Mouse (Mus musculus): ENCODE data around the gene Coa7. TPM values are rescaled to one million over a fixed set of nuclear protein-coding genes. Genes with fewer than 3 reads are reported as not detected.
"Not testable (repeated sequence)": the region's sequence is repeated elsewhere in the genome, so short reads cannot be mapped to it uniquely, and the experiment has no call there.

The Coa7 gene
- polyA plus RNA-seq, 1 experiment: 0.04 TPM

DNA sequence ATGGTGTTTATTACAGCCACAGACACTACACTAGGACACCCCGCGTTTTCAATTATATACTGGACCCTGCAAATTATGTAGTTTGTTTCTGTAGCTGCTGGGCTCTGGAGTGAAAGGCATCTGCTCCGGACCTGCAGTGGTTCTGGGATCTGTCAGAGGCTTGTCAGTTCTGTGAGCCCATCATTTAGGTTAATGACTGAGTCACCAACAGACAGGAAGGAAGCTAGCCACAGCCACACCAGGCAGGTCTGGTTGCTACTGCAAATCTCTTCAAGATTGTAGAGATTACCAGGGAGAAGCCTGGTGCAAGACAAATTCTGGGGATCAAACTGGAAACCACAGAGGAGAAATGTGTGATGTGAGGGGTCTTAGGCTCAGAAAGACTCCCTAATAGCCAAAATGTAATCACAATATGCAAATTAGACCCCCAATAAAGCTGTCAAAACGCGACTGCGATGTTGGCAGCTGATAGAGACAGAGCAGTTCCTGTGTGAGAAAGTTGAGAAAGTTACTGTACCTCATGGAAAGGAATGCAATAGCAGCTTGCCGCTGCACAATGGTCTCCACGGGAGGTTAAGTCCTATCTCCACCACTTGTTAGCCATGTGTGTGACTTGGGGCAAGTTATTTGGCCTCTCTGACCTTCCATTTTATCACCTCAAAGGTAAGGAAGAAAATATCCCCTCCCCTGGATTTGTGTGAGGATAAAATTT lies 22.1 kb downstream of the Coa7 start:
- TF ChIP-seq GATA1 (IDR thresholded peaks at IDR 0.05; ENCODE audit: low read length) (no peak), TAL1 (IDR thresholded peaks at IDR 0.05; ENCODE audit: low read length) (no peak)
- H3K36me3 ChIP-seq (ENCODE audit: control insufficient read depth): no peaks in the 10 kb centered on the region
- no peaks in the 10 kb centered on the region for H3K9me3 ChIP-seq (ENCODE audit: control insufficient read depth, low read length)
- no peaks in the 10 kb centered on the region for H3K27me3 ChIP-seq (ENCODE audit: control insufficient read depth)
- peaks cover 11% of the 10 kb centered on the region for H3K4me1 ChIP-seq (ENCODE audit: control insufficient read depth)
- H3K4me3 ChIP-seq (replicated peaks): no peak overlapping the region

DNA sequence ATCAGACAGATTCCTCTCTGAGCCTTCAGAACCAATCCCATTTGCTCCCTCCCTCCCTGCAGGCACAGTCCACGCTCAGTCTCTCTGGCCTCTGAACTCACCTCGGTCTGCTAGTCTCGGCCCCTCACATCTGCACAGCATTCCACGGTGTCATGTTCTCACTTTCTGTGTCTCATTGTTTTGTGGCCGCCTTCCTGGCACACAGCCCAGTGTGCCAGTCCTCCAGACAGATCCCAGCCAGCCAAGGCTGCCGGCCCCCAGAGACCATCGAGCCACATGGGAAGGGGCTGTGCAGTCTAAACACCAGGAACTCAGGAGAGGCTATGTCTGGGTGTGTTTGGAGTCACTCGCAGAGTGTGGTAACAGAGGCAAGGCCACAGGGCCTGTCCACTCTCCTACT lies 22.9 kb downstream of the Coa7 start:
- Histone ChIP-seq H3K27me3 (ENCODE audit: control insufficient read depth) (no peaks in the 10 kb centered on the region), H3K4me1 (ENCODE audit: control insufficient read depth) (peaks cover 11% of the 10 kb centered on the region), H3K36me3 (ENCODE audit: control insufficient read depth) (no peaks in the 10 kb centered on the region), H3K9me3 (ENCODE audit: control insufficient read depth, low read length) (no peaks in the 10 kb centered on the region), H3K4me3 (replicated peaks) (no peak overlapping the region)
- TF ChIP-seq GATA1 (IDR thresholded peaks at IDR 0.05; ENCODE audit: low read length): no peak
- TF ChIP-seq TAL1 (IDR thresholded peaks at IDR 0.05; ENCODE audit: low read length): no peak

DNA sequence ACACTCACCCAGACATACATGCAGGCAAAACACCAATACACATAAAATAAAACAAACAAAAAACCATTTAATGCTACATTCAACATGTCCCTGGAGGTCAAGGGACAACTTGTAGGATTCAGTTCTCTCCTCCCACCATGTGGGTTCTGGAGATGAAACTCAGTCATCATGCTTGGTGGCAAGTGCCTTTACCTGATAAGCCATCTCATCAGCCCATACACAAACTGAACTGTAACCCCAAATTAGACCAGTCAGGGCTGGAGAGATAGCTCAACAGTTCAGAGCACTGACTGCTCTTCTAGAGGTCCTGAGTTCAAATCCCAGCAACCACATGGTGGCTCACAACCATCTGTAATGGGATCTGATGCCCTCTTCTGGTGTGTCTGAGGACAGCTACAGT lies 25.7 kb downstream of the Coa7 start:
- not testable (repeated sequence) for H3K9me3 ChIP-seq (ENCODE audit: control insufficient read depth, low read length); H3K4me3 ChIP-seq (replicated peaks); H3K27me3 ChIP-seq (ENCODE audit: control insufficient read depth); H3K4me1 ChIP-seq (ENCODE audit: control insufficient read depth); H3K36me3 ChIP-seq (ENCODE audit: control insufficient read depth)

DNA sequence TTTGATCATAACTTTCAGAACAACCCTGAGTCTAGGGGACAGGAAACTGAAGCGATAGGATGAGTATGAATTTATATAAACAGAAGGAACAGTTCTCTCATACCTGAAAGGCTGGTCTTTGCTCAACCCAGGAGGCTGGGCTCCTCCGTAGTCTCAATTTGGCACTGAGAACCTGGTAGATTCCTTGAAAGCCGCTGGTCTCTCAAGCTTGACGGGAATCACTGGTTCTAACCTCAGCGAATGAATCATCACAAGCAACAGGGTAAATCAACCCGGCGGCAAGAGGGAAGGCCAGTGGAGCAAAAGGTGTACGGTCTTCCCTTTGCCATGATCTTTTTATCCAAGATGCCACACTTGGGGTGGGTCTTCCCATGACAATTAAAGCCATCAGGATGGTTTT lies 29.5 kb downstream of the Coa7 start:
- TF ChIP-seq TAL1 (IDR thresholded peaks at IDR 0.05; ENCODE audit: low read length) (no peak), GATA1 (IDR thresholded peaks at IDR 0.05; ENCODE audit: low read length) (no peak)
- Histone ChIP-seq H3K4me1 (ENCODE audit: control insufficient read depth) (peaks cover 10% of the 10 kb centered on the region), H3K9me3 (ENCODE audit: control insufficient read depth, low read length) (no peaks in the 10 kb centered on the region), H3K4me3 (replicated peaks) (no peak overlapping the region), H3K27me3 (ENCODE audit: control insufficient read depth) (peaks cover 18% of the 10 kb centered on the region), H3K36me3 (ENCODE audit: control insufficient read depth) (no peaks in the 10 kb centered on the region)

DNA sequence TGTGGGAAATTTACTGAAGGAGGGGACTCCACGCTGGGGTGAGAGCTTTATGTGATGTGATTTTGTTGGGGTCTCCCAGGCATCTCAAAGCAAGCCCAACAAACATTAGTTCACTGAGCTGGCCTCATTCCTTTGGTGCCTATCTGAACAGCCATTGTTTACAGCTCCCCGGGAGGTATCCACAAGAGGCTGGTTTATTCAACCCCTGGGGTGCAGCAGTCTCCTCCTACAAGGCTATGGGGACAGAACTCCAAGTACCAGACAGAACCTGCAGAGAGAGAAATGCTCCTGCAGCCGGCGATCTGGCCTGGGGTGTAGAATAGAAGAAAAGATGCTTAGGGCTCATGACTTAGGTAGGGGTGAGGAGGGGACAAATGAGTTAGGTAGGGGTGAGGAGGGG lies 30.6 kb downstream of the Coa7 start:
- H3K4me1 ChIP-seq (ENCODE audit: control insufficient read depth): peaks cover 8% of the 10 kb centered on the region
- no peaks in the 10 kb centered on the region for H3K36me3 ChIP-seq (ENCODE audit: control insufficient read depth)
- TF ChIP-seq GATA1 (IDR thresholded peaks at IDR 0.05; ENCODE audit: low read length) (no peak), TAL1 (IDR thresholded peaks at IDR 0.05; ENCODE audit: low read length) (no peak)
- no peaks in the 10 kb centered on the region for H3K9me3 ChIP-seq (ENCODE audit: control insufficient read depth, low read length)
- H3K27me3 ChIP-seq (ENCODE audit: control insufficient read depth): peaks cover 23% of the 10 kb centered on the region
- no peak overlapping the region for H3K4me3 ChIP-seq (replicated peaks)

DNA sequence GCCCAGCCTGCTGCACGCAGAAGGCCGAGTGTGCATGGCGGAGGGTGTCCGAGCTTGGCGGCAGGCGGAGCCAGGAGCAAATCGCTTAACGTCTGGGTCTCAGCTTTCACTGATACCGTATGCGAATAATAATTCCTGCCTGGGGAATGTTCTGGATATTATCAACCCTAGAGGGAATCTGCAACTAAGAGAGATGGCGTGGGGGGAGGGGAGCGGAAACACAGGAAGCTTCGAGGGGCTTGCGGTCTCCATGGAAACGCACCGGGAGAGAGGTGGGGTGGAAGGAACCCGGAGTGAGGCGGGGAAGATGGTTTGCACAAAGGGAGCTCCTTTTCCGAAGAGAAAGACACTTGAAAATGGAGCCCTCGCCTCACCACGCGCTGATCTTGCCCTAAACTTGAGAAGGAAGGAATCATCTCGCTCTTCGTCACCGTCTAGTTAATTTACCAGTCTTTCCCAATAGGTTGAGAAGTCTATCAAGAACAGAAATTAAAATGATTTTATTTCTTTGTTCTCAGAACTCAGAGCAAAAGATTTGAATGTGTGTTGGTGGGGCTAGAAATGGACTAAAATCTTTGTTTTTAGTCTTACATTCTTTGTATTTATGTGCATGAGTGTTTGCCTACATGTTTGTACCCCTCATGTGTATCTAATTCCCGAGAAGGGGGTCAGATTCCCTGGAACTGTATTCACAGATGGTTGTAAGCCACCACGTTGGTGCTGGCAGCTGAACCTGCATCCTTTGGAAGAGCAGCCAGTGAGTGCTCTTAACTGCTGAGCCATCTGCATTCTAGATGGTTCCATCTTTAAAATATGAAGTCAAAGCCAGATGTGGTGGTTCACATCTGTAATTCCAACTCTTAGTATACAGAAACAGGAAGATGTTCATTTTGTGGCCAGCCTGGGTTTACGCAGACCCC lies 32.5 kb downstream of the Coa7 start:
- Histone ChIP-seq H3K27me3 (ENCODE audit: control insufficient read depth) (peaks cover 27% of the 10 kb centered on the region), H3K4me1 (ENCODE audit: control insufficient read depth) (peaks cover 3% of the 10 kb centered on the region; the same call in 1 of the 2 replicates), H3K36me3 (ENCODE audit: control insufficient read depth) (no peaks in the 10 kb centered on the region), H3K9me3 (ENCODE audit: control insufficient read depth, low read length) (no peaks in the 10 kb centered on the region), H3K4me3 (replicated peaks) (no peak overlapping the region)
- TF ChIP-seq GATA1 (IDR thresholded peaks at IDR 0.05; ENCODE audit: low read length) (no peak), TAL1 (IDR thresholded peaks at IDR 0.05; ENCODE audit: low read length) (no peak)

DNA sequence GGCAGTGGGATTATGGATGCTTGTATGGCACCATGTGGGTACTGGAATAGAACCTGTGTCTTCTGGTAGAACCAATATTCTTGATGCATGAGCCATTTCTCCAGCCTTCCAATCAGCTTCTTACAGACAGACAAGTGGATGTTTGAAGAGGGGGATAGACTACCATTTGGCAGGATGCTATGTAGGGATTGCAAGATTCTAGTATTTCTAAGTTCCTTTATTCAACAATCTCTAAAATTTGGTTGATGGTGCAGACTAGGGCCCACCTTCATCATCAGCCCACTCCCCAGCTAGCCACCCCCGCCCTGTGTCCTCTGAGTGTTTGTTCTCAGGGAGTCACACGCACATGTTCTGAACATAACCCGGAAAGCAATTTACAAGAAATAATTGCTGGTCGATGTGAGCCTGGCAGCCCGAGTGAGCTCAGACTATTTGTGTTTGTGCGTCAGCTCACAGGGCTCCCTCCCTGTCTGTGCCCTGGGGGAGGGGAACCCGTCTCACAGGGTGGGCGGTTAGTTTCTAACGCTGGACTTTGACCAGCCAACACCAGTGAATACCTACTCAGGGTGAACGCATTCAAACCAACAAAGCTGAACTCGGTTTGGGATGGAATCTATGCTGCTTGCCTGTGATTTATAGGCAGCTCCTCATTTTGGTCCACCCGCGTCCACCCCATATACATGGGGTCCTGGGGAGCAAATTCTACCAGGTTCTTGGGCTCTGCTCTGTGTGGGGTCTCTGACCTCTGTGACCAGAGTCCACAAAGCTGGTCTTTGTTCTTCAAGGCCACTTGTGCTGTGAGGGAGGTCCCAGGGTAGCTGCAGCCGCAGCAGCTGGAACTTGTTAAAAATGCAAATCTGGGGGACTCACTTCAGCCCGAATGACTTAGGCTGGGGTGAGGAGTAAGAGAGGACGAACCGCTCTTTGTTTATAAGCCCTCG lies 34.7 kb downstream of the Coa7 start:
- peaks cover 27% of the 10 kb centered on the region for H3K27me3 ChIP-seq (ENCODE audit: control insufficient read depth)
- peaks cover 3% of the 10 kb centered on the region; the same call in 1 of the 2 replicates for H3K4me1 ChIP-seq (ENCODE audit: control insufficient read depth)
- no peaks in the 10 kb centered on the region for H3K9me3 ChIP-seq (ENCODE audit: control insufficient read depth, low read length)
- TF ChIP-seq TAL1 (IDR thresholded peaks at IDR 0.05; ENCODE audit: low read length): no peak
- no peak for TF ChIP-seq GATA1 (IDR thresholded peaks at IDR 0.05; ENCODE audit: low read length)
- no peaks in the 10 kb centered on the region for H3K36me3 ChIP-seq (ENCODE audit: control insufficient read depth)
- H3K4me3 ChIP-seq (replicated peaks): no peak overlapping the region

DNA sequence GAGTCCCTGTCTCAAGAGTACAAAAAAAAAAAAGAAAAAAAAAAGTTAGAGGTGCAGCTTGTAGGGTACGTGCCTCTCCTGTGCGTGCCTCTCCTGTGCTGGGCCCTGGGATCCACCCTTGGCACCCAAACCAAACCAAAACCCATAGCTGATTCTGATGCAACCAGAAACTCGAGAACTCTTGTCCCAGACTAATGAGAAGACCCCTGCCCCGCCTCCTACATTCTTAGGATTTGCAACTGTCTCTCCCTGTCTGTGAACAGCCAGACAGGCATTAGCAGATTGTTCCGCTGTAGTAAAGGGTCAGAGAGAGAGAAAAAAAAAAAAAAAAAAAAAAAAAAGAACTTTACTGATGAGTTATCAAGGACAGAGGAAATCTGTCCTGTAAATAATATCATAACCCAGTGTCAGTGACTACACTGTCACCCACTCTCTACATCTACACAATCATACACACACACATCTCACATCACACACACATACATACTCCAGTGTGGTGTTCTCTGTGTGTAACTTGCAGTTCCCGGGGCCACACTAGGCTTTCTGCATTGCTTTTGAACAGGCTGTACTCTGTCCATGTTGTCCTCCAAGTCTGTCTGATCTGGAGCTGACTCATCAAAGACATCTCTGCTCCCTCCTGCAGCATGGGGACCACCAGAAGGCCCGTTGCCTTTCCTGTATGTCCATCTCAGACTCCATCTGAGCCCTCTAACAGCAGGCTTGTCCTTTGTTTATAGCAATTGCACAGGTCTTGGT lies 35.6 kb downstream of the Coa7 start:
- Histone ChIP-seq H3K4me1 (ENCODE audit: control insufficient read depth) (peaks cover 3% of the 10 kb centered on the region; the same call in 1 of the 2 replicates), H3K4me3 (replicated peaks) (no peak overlapping the region), H3K9me3 (ENCODE audit: control insufficient read depth, low read length) (no peaks in the 10 kb centered on the region), H3K27me3 (ENCODE audit: control insufficient read depth) (peaks cover 27% of the 10 kb centered on the region), H3K36me3 (ENCODE audit: control insufficient read depth) (no peaks in the 10 kb centered on the region)
- no peak for TF ChIP-seq TAL1 (IDR thresholded peaks at IDR 0.05; ENCODE audit: low read length)
- no peak for TF ChIP-seq GATA1 (IDR thresholded peaks at IDR 0.05; ENCODE audit: low read length)

Measured in erythroblast, embryonic 14.5 days (primary cell).